Mouse (Mus musculus) gastrocnemius, adult 2 months (tissue): ENCODE results near the gene Ndufa13. TPM values are rescaled to one million over a fixed set of nuclear protein-coding genes. Genes with fewer than 3 reads are reported as not detected.

ENCODE experiments used
- DNase-seq: peaks from one replicate; pipeline ENCODE4 v3.0.0; 2022
- H3K27ac ChIP-seq: fragments of 200-600 bp; 2 replicates; pipeline ENCODE4 v1.8.1; 2022; ENCODE audit warnings: mild to moderate bottlenecking
- H3K4me3 ChIP-seq: fragments of 200-600 bp; 2 replicates; pipeline ENCODE4 v1.8.1; 2022; ENCODE audit warnings: mild to moderate bottlenecking, moderate library complexity
- CTCF ChIP-seq: fragments of 200-600 bp; IDR thresholded peaks from 2 replicates; pipeline ENCODE4 v1.8.1; 2022; ENCODE audit warnings: antibody characterized with exemption, mild to moderate bottlenecking, moderate library complexity
- intact Hi-C: fragments of 180-260 bp; cut with DNase I; formaldehyde crosslinking; loops from one replicate; pipeline ENCODE4 v1.15.1; 2025
- total RNA-seq, 2 experiments: library from RNA; stranded (reverse); gene quantifications; 2 replicates each; pipeline ENCODE4 v1.2.3; 2021

The Ndufa13 gene
- total RNA-seq, 2 experiments from 2014 or later, result 312 to 399 TPM

- no peak for TF ChIP-seq CTCF
- no peak for DNase-seq
- Histone ChIP-seq H3K4me3 (no peak overlapping the region), H3K27ac (no peak overlapping the region)
- intact Hi-C loops, result no loop called here
These were observed 18.2 kb downstream of the Ndufa13 start for GRCm38 (mm10) chr8:69884141-69884540.

GRCm38 (mm10) chr8:69882833-69883600 lies 19.3 kb downstream of the Ndufa13 start:
- H3K4me3 ChIP-seq, result peak overlapping the region; percentile 68; the same call in 1 of the 2 replicates
- no peak for TF ChIP-seq CTCF
- intact Hi-C loops, result no loop called here
- H3K27ac ChIP-seq, result no peak overlapping the region
- DNase-seq, result no peak

- intact Hi-C loops, result no loop called here
- peak; percentile 68 for DNase-seq
- H3K27ac ChIP-seq, result no peak overlapping the region
- peak overlapping the region; percentile 68 for H3K4me3 ChIP-seq
- TF ChIP-seq CTCF, result no peak
These were observed 20.2 kb downstream of the Ndufa13 start for GRCm38 (mm10) chr8:69882021-69882756.

GRCm38 (mm10) chr8:69881261-69881865 lies 21.0 kb downstream of the Ndufa13 start:
- peak overlapping the region; percentile 68 for H3K4me3 ChIP-seq
- no peak for TF ChIP-seq CTCF

GRCm38 (mm10) chr8:69880841-69881240 lies 21.5 kb downstream of the Ndufa13 start:
- H3K27ac ChIP-seq, result no peak overlapping the region
- intact Hi-C loops, result no loop called here
- no peak for DNase-seq
- TF ChIP-seq CTCF, result no peak
- H3K4me3 ChIP-seq, result peak overlapping the region; percentile 68

More at GRCm38 (mm10) chr8:69881261-69881865, 21.0 kb downstream of the Ndufa13 start:
- H3K27ac ChIP-seq, result no peak overlapping the region
- DNase-seq, result no peak
- intact Hi-C loops, result no loop called here

GRCm38 (mm10) chr8:69879678-69880077 lies 22.7 kb downstream of the Ndufa13 start:
- Histone ChIP-seq H3K4me3 (no peak overlapping the region), H3K27ac (no peak overlapping the region)
- intact Hi-C loops, result loop anchor here (10.0 kb wide), 1 partner anchor 255 kb away; the partner anchor contains the start of gene Zfp868
- no peak for TF ChIP-seq CTCF
- no peak for DNase-seq

- intact Hi-C loops, result loop anchor here (10.0 kb wide), 1 partner anchor 253 kb away; the partner anchor contains the start of gene Zfp868
- TF ChIP-seq CTCF, result no peak
- DNase-seq, result peak; percentile 64
- no peak overlapping the region for H3K4me3 ChIP-seq
- H3K27ac ChIP-seq, result peak overlapping the region; percentile 85
These were observed 24.4 kb downstream of the Ndufa13 start for GRCm38 (mm10) chr8:69877992-69878391.

- H3K4me3 ChIP-seq, result no peak overlapping the region
- H3K27ac ChIP-seq, result peak overlapping the region; percentile 85
- DNase-seq, result no peak
- intact Hi-C loops, result loop anchor here (10.0 kb wide), 1 partner anchor 253 kb away; the partner anchor contains the start of gene Zfp868
- no peak for TF ChIP-seq CTCF
These were observed 25.0 kb downstream of the Ndufa13 start for GRCm38 (mm10) chr8:69877396-69877795.

- no peak for DNase-seq
- intact Hi-C loops, result loop anchor here (10.0 kb wide), 1 partner anchor 252 kb away; the partner anchor contains the start of gene Zfp868
- H3K4me3 ChIP-seq, result no peak overlapping the region
- H3K27ac ChIP-seq, result peak overlapping the region; percentile 85
- TF ChIP-seq CTCF, result no peak
These were observed 25.4 kb downstream of the Ndufa13 start for GRCm38 (mm10) chr8:69876967-69877366.

- intact Hi-C loops, result loop anchor here (10.0 kb wide), 1 partner anchor 251 kb away; the partner anchor contains the start of gene Zfp868
- DNase-seq, result no peak
- Histone ChIP-seq H3K4me3 (no peak overlapping the region), H3K27ac (peak overlapping the region; percentile 85)
- TF ChIP-seq CTCF, result no peak
These were observed 26.3 kb downstream of the Ndufa13 start for GRCm38 (mm10) chr8:69876097-69876496.

- DNase-seq, result peak; percentile 88
- H3K4me3 ChIP-seq, result peak overlapping the region; percentile 30
- intact Hi-C loops, result loop anchor here (1.0 to 10.0 kb wide), 3 partner anchors 17 to 250 kb away; partner anchors contain the start of gene Zfp868
- no peak for TF ChIP-seq CTCF
- peak overlapping the region; percentile 85 for H3K27ac ChIP-seq
These were observed 27.7 kb downstream of the Ndufa13 start for GRCm38 (mm10) chr8:69874654-69875053.

- intact Hi-C loops, result loop anchor here (1.0 to 10.0 kb wide), 3 partner anchors 17 to 249 kb away; partner anchors contain the start of gene Zfp868
- Histone ChIP-seq H3K27ac (peak overlapping the region; percentile 85), H3K4me3 (peak overlapping the region; percentile 30)
- TF ChIP-seq CTCF, result peak; percentile 97
- peak; percentile 77 for DNase-seq
These were observed 28.2 kb downstream of the Ndufa13 start for GRCm38 (mm10) chr8:69874155-69874554.
